Mouse (Mus musculus) hindbrain, embryonic 14.5 days (tissue): Measurements from ENCODE around the gene Itsn1. TPM values are rescaled to one million over a fixed set of nuclear protein-coding genes. Genes with fewer than 3 reads are reported as not detected.

Source experiments
- ATAC-seq: fragments of 200-750 bp; cut with Nextera tagmentation; 2 replicates; pipeline ENCODE4 v1.8.0; 2017; ENCODE audit warnings: moderate number of reproducible peaks, mild to moderate bottlenecking, moderate TSS enrichment, moderate library complexity; ENCODE audit not compliant: low FRiP score
- DNase-seq: peaks from one replicate; pipeline ENCODE4 v3.0.0-alpha.2; 2015; ENCODE audit warnings: low spot score
- H3K27ac ChIP-seq: fragments of 300-500 bp; sonication (generic); 2 replicates; pipeline ENCODE4 v1.5.1; 2014; ENCODE audit warnings: mild to moderate bottlenecking, moderate library complexity
- H3K27me3 ChIP-seq: fragments of 300-500 bp; sonication (generic); 2 replicates; pipeline ENCODE4 v1.6.1; 2014; ENCODE audit warnings: mild to moderate bottlenecking, low read length, mixed read lengths; ENCODE audit not compliant: control insufficient read depth, insufficient read depth
- H3K36me3 ChIP-seq: fragments of 300-500 bp; sonication (generic); replicated peaks from 2 replicates; pipeline ENCODE4 v1.6.1; 2014; ENCODE audit not compliant: control insufficient read depth, insufficient read depth
- H3K4me1 ChIP-seq: fragments of 300-500 bp; sonication (generic); replicated peaks from 2 replicates; pipeline ENCODE4 v1.6.1; 2014; ENCODE audit warnings: antibody characterized with exemption, low read length, mixed read lengths; ENCODE audit not compliant: control insufficient read depth, insufficient read depth
- H3K4me2 ChIP-seq: fragments of 300-500 bp; sonication (generic); replicated peaks from 2 replicates; pipeline ENCODE4 v1.6.1; 2014; ENCODE audit warnings: mild to moderate bottlenecking, moderate library complexity
- H3K4me3 ChIP-seq: fragments of 300-500 bp; sonication (generic); replicated peaks from 2 replicates; pipeline ENCODE4 v1.5.1; 2014; ENCODE audit warnings: mild to moderate bottlenecking, low read length
- H3K9ac ChIP-seq: fragments of 300-500 bp; sonication (generic); 2 replicates; pipeline ENCODE4 v1.6.1; 2014
- H3K9me3 ChIP-seq: fragments of 300-500 bp; sonication (generic); 2 replicates; pipeline ENCODE4 v1.6.1; 2016; ENCODE audit warnings: low read length; ENCODE audit not compliant: control insufficient read depth
- WGBS: fragments of 180-500 bp; shearing (Covaris S2); extraction: QIAGEN DNeasy Blood & Tissue Kit; methylation state at CpG from one replicate; pipeline ENCODE4 v1.1.7; 2014; 5-methylcytosine and 5-hydroxymethylcytosine counted together
- microRNA-seq: library from miRNA; unstranded; fragments of <30 nt; microRNA quantifications from one replicate; pipeline ENCODE4, GENCODE M21; 2016
- polyA plus RNA-seq: library from polyadenylated mRNA; unstranded; fragments of >200 nt; fragmentation: Nextera tagmentation; extraction: Ambion mirVana; gene quantifications from 2 replicates; pipeline ENCODE4 v1.2.1, GENCODE M21; 2014

Itsn1 gene
- polyA plus RNA-seq, 1 experiment from 2014 or later: 61.8 TPM

DNA sequence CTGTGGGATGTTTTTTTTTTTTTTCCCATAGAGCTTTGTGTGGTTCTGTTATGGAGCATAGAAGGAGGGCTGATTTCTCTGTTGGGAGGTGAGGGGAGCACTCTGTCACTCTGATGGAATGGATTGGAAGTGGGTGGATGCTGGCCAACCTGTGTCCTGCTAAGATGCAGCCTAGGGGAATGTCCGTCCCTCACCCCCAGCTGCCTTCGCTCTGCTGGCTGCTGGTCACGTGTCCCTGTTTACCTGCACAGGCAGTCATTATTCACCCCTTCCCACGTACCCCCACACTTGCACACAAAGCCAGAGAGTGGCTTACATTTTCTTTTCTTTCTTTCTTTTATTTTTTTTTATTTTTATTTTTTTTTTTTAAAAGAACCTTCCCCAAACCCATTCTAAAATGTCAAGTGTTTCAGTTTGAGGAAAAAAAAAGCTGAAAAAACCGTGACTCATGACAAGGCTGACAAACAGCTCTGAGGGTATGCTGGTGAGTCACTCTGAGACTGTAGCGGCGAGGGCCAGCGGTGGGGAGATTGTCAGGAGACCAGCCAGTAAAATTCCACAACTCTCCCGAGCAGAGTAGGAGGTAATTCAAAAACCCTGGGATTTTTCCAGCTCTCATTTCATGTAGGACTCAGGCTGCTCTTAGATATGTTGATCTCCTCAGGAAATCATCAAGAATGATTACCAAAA is 233.3 kb downstream of the Itsn1 start:
- H3K27ac ChIP-seq: peak overlapping the region; percentile 95
- no peaks in the 10 kb centered on the region for H3K36me3 ChIP-seq
- peak overlapping the region; percentile 51 for H3K4me2 ChIP-seq
- peaks cover 25% of the 10 kb centered on the region for H3K4me1 ChIP-seq
- DNase-seq (peak; percentile 74), ATAC-seq (peak; percentile 55)
- peak overlapping the region; percentile 9; the same call in 1 of the 2 replicates for H3K4me3 ChIP-seq
- H3K9me3 ChIP-seq: no peaks in the 10 kb centered on the region
- H3K9ac ChIP-seq: peak overlapping the region; percentile 49
- H3K27me3 ChIP-seq: no peaks in the 10 kb centered on the region
- WGBS: 5% methylated on average over 9 of the region's 9 CpGs

DNA sequence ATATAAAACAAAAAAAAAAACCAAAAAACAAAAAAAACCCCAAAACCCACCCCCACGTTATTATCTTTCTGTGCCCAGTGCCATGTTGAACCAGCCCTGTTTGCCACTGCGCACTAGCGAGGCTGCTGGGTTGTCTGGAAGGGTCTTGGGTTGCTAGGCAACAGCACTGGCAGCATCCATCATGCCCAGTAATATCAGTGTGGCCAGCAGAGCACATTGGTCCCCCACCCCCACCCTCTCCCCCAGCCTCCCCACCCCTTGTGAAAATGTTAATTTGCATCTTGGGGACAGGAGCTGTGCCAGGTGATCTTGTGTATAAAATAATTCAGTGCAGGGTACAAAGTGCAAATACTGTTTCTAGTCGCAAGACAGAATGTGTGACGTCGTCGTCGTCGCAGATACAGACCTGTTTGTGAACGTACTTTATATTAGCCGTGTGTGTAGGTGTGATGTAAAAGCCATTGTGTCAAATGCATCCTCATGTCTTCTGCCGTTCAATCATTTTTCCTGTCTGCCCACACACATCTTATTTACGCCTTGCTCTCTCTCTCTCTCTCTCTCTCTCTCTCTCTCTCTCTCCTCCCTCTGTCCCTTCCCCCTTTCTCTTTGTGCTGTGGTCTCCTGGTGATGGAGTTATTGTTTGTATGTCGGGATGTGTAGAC is 233.9 kb downstream of the Itsn1 start:
- H3K36me3 ChIP-seq: no peaks in the 10 kb centered on the region
- ATAC-seq: peak; percentile 96
- 13% methylated on average over 14 of the region's 14 CpGs for WGBS
- peak; percentile 87 for DNase-seq
- H3K4me1 ChIP-seq: peaks cover 25% of the 10 kb centered on the region
- peak overlapping the region; percentile 51 for H3K4me2 ChIP-seq
- peak overlapping the region; percentile 49; the same call in 1 of the 2 replicates for H3K9ac ChIP-seq
- H3K27ac ChIP-seq: peak overlapping the region; percentile 95
- no peak overlapping the region; the same call in 1 of the 2 replicates for H3K4me3 ChIP-seq
- no peaks in the 10 kb centered on the region for H3K9me3 ChIP-seq
- H3K27me3 ChIP-seq: no peaks in the 10 kb centered on the region

DNA sequence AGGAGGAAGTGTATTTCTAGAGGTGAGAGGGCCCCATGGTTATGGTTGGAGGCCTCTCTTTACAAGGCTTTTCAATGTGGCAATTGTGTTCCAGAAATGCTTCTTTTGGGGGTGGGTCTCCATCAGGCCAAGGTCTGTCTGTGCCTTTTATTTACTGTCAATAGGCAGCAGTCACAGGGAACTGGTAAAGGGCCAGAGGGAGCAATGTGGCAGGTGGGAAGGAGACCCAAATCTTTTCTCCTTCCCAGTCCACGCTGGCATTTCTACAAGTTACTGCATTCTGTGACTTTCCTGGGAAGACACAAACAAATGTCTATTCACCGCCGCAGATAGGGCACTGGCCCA is 234.4 kb downstream of the Itsn1 start:
- ATAC-seq: no peak; the same call in 1 of the 2 replicates
- 38% methylated on average over 3 of the region's 3 CpGs for WGBS

DNA sequence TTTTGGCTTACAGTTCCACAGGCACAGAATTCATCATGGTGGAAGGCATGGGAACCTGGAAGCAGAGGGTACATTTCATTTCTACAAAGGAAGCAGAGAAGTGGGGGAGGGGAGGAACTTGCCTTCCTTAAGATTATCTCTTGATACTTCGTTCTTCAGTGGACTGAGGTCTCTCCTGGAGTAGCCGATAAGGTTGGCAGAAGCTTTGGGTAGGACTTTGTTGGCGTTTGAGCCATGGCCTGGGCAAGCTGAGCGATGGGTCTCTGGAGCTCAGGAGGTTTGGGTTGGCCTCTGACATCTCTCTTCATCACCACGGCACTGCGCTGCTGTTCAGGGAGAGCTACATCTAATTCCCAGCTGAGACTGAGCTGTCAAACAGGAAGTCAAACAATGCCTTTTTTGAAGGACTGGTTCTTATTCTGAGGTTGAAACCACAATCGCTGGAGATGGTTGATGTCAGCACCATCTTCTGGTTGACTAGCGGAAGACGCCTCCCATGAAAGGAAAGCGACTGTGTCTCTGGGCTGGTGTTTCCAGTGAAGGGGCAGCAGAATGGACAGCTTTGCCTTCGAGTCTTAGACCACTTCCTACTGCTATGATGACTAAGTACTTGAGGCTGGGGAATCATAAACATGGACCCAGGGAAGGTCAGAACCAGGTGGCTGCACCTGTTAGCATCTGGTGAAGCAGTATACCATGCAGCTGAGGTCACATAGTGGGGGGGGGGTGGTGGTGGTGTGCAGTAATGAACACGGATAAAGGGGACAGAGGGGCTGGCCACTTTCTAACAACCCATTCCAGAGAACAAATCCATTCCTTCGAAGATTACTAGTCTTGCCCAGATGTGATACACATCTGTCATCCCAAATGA is 235.5 kb downstream of the Itsn1 start:
- H3K36me3 ChIP-seq: no peaks in the 10 kb centered on the region
- H3K27me3 ChIP-seq: no peaks in the 10 kb centered on the region
- H3K9me3 ChIP-seq: no peaks in the 10 kb centered on the region
- no peak overlapping the region for H3K4me3 ChIP-seq
- H3K4me1 ChIP-seq: peaks cover 25% of the 10 kb centered on the region
- no peak overlapping the region for H3K4me2 ChIP-seq
- no peak for ATAC-seq
- DNase-seq: no peak
- no peak overlapping the region for H3K9ac ChIP-seq
- WGBS: 85% methylated on average over 13 of the region's 13 CpGs
- peak overlapping the region; percentile 95 for H3K27ac ChIP-seq

More for the DNA sequence above, 234.4 kb downstream of the Itsn1 start:
- DNase-seq: peak; percentile 43
- Histone ChIP-seq H3K9me3 (no peaks in the 10 kb centered on the region), H3K4me1 (peaks cover 25% of the 10 kb centered on the region), H3K4me2 (peak overlapping the region; percentile 51), H3K9ac (peak overlapping the region; percentile 49; the same call in 1 of the 2 replicates), H3K27me3 (no peaks in the 10 kb centered on the region), H3K36me3 (no peaks in the 10 kb centered on the region), H3K27ac (peak overlapping the region; percentile 95), H3K4me3 (no peak overlapping the region)

DNA sequence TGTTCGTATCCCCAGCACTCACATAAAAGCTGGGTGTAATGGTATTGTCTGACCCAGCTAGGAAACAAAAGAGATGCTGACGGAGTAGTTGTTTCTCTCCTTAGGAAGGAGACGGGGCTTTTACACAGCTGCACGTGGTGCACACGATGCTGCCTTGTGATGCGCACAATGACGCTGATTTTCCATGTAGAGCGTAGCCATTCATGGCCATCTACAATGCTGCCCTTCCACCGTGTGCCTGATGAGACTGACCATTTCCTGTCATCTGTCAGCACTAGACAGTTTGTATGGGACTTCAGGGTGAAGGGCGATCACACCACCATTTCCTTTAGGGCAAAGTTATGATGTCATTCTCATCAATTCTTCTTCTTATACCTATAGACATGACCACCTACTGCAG is 239.6 kb downstream of the Itsn1 start:
- Histone ChIP-seq H3K27me3 (no peaks in the 10 kb centered on the region), H3K4me1 (peaks cover 6% of the 10 kb centered on the region), H3K9me3 (no peaks in the 10 kb centered on the region), H3K9ac (no peak overlapping the region), H3K27ac (no peak overlapping the region), H3K4me2 (no peak overlapping the region), H3K4me3 (no peak overlapping the region), H3K36me3 (no peaks in the 10 kb centered on the region)
- 53% methylated on average over 10 of the region's 10 CpGs for WGBS
- DNase-seq (no peak), ATAC-seq (no peak)

DNA sequence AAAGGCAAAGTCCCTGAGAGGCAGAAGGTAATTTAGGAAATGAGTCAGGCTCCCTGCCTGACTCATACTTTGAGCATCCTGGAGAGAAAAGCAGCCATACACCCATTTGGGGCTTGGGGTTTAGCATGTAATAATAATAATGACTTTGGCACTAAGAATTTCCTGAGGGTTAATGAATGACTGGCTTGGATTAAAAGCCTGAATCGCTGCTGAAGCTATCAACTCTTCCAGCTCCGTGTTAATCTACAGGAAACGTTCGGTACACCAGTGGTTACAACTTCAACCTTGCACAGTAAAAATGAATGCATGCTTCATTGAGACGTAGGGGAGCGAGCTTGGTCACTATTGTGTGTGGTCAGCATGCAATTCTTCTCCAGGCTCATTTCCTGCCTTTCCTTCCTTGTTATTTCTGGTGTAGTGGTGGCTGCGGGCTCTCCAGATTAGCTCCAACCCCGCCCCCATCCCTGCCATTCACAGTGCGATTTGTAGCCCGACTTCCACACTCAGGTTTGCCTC is 240.5 kb downstream of the Itsn1 start:
- Histone ChIP-seq H3K9me3 (no peaks in the 10 kb centered on the region), H3K36me3 (no peaks in the 10 kb centered on the region), H3K9ac (no peak overlapping the region), H3K27me3 (no peaks in the 10 kb centered on the region), H3K4me3 (no peak overlapping the region), H3K4me2 (no peak overlapping the region), H3K27ac (no peak overlapping the region), H3K4me1 (no peaks in the 10 kb centered on the region)
- no peak for DNase-seq
- no peak for ATAC-seq
- WGBS: 70% methylated on average over 10 of the region's 10 CpGs

Small RNA genes lying within 50 kb of the gene (microRNA-seq; reads per million reads assigned to microRNA genes)
- not detected for gene Gm27773

Other genes with a start within 250 kb of the Itsn1 start
- 47.1 and 48.8 TPM in 2 replicates for gene Ifnar1, start 244.0 kb upstream of the Itsn1 start, polyA plus RNA-seq
- gene Ifngr2, start 182.2 kb upstream of the Itsn1 start, polyA plus RNA-seq: 106 and 114 TPM in 2 replicates
- gene Tmem50b, start 131.5 kb upstream of the Itsn1 start, polyA plus RNA-seq: 106 and 127 TPM in 2 replicates
- 5.2 and 6.0 TPM in 2 replicates for gene Dnajc28, start 110.3 kb upstream of the Itsn1 start, polyA plus RNA-seq
- 55.7 and 58.1 TPM in 2 replicates for gene Gart, start 82.3 kb upstream of the Itsn1 start, polyA plus RNA-seq
- gene Son, start 81.8 kb upstream of the Itsn1 start, polyA plus RNA-seq: 125 and 146 TPM in 2 replicates
- gene Donson, start 40.5 kb upstream of the Itsn1 start, polyA plus RNA-seq: 26.4 and 28.1 TPM in 2 replicates
- 101 and 111 TPM in 2 replicates for gene Cryzl1, start 306 bp upstream of the Itsn1 start, polyA plus RNA-seq